Mouse (Mus musculus) Patski (cell line): ENCODE measurements at regions not wholly inside any gene's neighbourhood (a gene's known extent, or its start where the extent isn't known, plus 50 kb on each side); places are given as distances from the start of the nearest gene placed in this dataset.

ENCODE experiments used
- ATAC-seq: fragments of 100-300 bp; one replicate; pipeline ENCODE4 v1.8.0; 2021
- CTCF ChIA-PET: fragments of 350-600 bp; sonication (Branson Sonifier 250); formaldehyde crosslinking; loops from one replicate; lab custom pipeline; 2022; ENCODE audit warnings: inconsistent platforms; lab: Charles Lee
- POLR2A ChIA-PET: fragments of 350-600 bp; sonication (Branson Sonifier 250); formaldehyde crosslinking; loops from one replicate; lab custom pipeline; 2022; ENCODE audit warnings: antibody characterized with exemption, inconsistent platforms; lab: Charles Lee
- DNase-seq: peaks from one replicate; pipeline ENCODE4 v3.0.0-alpha.2; 2011; ENCODE audit warnings: low read depth, low spot score
- H3K27me3 ChIP-seq: fragments of 371-371 bp; one replicate; pipeline ENCODE4 v1.5.1; 2021
- CTCF ChIP-seq: fragments of 100-300 bp; IDR thresholded peaks from one replicate; pipeline ENCODE4 v1.5.1; 2021
- in situ Hi-C: fragments of 300-500 bp; cut with MboI; formaldehyde crosslinking; loops from 3 replicates; pipeline ENCODE4 v1.11.1; 2018; ENCODE audit warnings: low pct_unique_long_range_greater_than_20kb, mixed read lengths

- ChIA-PET CTCF (no interaction called here), POLR2A (interaction anchor here (0.6 kb wide), 1 partner anchor 189 kb away, joined by 3 read pairs; no protein-coding TSS in a partner anchor)
- TF ChIP-seq CTCF: no peak
- no peak for DNase-seq
- ATAC-seq: peak; percentile 44
- H3K27me3 ChIP-seq: no peaks in the 10 kb centered on the region
- in situ Hi-C loops: no loop called here
These were observed 301.3 kb downstream of the Epha4 start for GRCm38 (mm10) chr1:77213462-77214098.

GRCm38 (mm10) chr1:77219488-77220321 lies 295.2 kb downstream of the Epha4 start:
- ATAC-seq: peak; percentile 17
- ChIA-PET CTCF (interaction anchor here (1.1 to 1.2 kb wide), 2 partner anchors 8 to 12 kb away, joined by 3 to 6 read pairs; no protein-coding TSS in a partner anchor), POLR2A (no interaction called here)
- no peaks in the 10 kb centered on the region for H3K27me3 ChIP-seq
- in situ Hi-C loops: no loop called here
- no peak for TF ChIP-seq CTCF
- no peak for DNase-seq

GRCm38 (mm10) chr1:77220322-77220590 lies 294.6 kb downstream of the Epha4 start:
- in situ Hi-C loops: no loop called here
- TF ChIP-seq CTCF: no peak
- ATAC-seq: peak; percentile 35
- no peak for DNase-seq
- H3K27me3 ChIP-seq: no peaks in the 10 kb centered on the region
- ChIA-PET CTCF (interaction anchor here (1.2 kb wide), 1 partner anchor 12 kb away, joined by 6 read pairs; no protein-coding TSS in a partner anchor), POLR2A (no interaction called here)

GRCm38 (mm10) chr1:77220783-77221182 lies 294.1 kb downstream of the Epha4 start:
- POLR2A ChIA-PET: no interaction called here
- DNase-seq (no peak), ATAC-seq (no peak)
- in situ Hi-C loops: no loop called here
- no peaks in the 10 kb centered on the region for H3K27me3 ChIP-seq
- CTCF ChIA-PET: interaction anchor here (1.2 kb wide), 1 partner anchor 11 kb away, joined by 6 read pairs; no protein-coding TSS in a partner anchor
- no peak for TF ChIP-seq CTCF

- ATAC-seq: no peak
- no peaks in the 10 kb centered on the region for H3K27me3 ChIP-seq
- ChIA-PET POLR2A (no interaction called here), CTCF (no interaction called here)
- no peak for DNase-seq
- no peak for TF ChIP-seq CTCF
- in situ Hi-C loops: no loop called here
These were observed 293.0 kb downstream of the Epha4 start for GRCm38 (mm10) chr1:77221900-77222299.

GRCm38 (mm10) chr1:77226546-77226945 lies 288.3 kb downstream of the Epha4 start:
- CTCF ChIA-PET: interaction anchor here (0.7 to 1.8 kb wide), 2 partner anchors 11 to 171 kb away, joined by 3 to 4 read pairs; no protein-coding TSS in a partner anchor
- H3K27me3 ChIP-seq: no peaks in the 10 kb centered on the region
- DNase-seq (no peak), ATAC-seq (no peak)
- in situ Hi-C loops: no loop called here
- TF ChIP-seq CTCF: no peak
- POLR2A ChIA-PET: interaction anchor here (1.5 kb wide), 1 partner anchor 17 kb away, joined by 3 read pairs; no protein-coding TSS in a partner anchor

- ATAC-seq (peak; percentile 31), DNase-seq (no peak)
- no peak for TF ChIP-seq CTCF
- ChIA-PET POLR2A (interaction anchor here (1.5 kb wide), 1 partner anchor 17 kb away, joined by 3 read pairs; no protein-coding TSS in a partner anchor), CTCF (interaction anchor here (0.7 to 1.8 kb wide), 2 partner anchors 11 to 171 kb away, joined by 3 to 4 read pairs; no protein-coding TSS in a partner anchor)
- in situ Hi-C loops: no loop called here
- H3K27me3 ChIP-seq: no peaks in the 10 kb centered on the region
These were observed 287.8 kb downstream of the Epha4 start for GRCm38 (mm10) chr1:77226991-77227515.

GRCm38 (mm10) chr1:77227800-77228199 lies 287.1 kb downstream of the Epha4 start:
- in situ Hi-C loops: no loop called here
- no peak for TF ChIP-seq CTCF
- no peaks in the 10 kb centered on the region for H3K27me3 ChIP-seq
- ChIA-PET POLR2A (interaction anchor here (1.5 kb wide), 1 partner anchor 18 kb away, joined by 3 read pairs; no protein-coding TSS in a partner anchor), CTCF (interaction anchor here (0.9 to 1.3 kb wide), 2 partner anchors 9 to 183 kb away, joined by 3 read pairs; no protein-coding TSS in a partner anchor)
- ATAC-seq (no peak), DNase-seq (no peak)

GRCm38 (mm10) chr1:77229561-77229960 lies 285.3 kb downstream of the Epha4 start:
- DNase-seq: no peak
- no peaks in the 10 kb centered on the region for H3K27me3 ChIP-seq
- no peak for ATAC-seq
- ChIA-PET POLR2A (no interaction called here), CTCF (no interaction called here)
- in situ Hi-C loops: no loop called here
- TF ChIP-seq CTCF: no peak

- in situ Hi-C loops: no loop called here
- ChIA-PET POLR2A (no interaction called here), CTCF (interaction anchor here (1.1 kb wide), 1 partner anchor 9 kb away, joined by 3 read pairs; no protein-coding TSS in a partner anchor)
- no peak for DNase-seq
- ATAC-seq: no peak
- no peak for TF ChIP-seq CTCF
- H3K27me3 ChIP-seq: no peaks in the 10 kb centered on the region
These were observed 281.9 kb downstream of the Epha4 start for GRCm38 (mm10) chr1:77233010-77233409.
